Mouse (Mus musculus) CD8-positive naive resting alpha-beta T cell, adult 2 months (primary cell): Measurements from ENCODE around the gene Sox13.
A peak's percentile ranks its signal among the peaks of the same experiment; 100 is the strongest.

ENCODE experiments used
- DNase-seq, 2 experiments: peaks; one replicate each; pipeline ENCODE4 v3.0.0; 2022; ENCODE audit warnings: low read depth in 2 of 2, low spot score in 2 of 2

Gene Sox13

DNA sequence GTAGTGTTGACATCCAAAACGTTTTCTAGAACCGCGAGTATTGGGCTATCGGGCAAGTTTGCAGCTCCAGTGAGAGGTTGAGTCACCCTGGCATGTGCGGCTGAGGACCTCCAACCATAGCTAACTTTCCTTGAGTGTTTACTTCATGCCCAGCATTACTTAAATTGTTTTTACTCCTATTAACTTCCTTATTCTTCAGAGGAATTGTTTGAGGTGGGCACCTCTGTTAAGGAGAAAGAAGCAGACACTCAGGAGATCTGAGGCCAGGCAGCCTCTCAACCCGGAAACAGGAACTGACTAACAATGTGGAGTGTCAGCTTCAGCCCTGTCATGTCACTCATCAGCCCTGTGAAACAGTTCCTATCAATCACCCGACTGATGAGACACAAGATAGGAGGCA lies 17.6 kb downstream of the Sox13 start:
- no peak for DNase-seq

DNA sequence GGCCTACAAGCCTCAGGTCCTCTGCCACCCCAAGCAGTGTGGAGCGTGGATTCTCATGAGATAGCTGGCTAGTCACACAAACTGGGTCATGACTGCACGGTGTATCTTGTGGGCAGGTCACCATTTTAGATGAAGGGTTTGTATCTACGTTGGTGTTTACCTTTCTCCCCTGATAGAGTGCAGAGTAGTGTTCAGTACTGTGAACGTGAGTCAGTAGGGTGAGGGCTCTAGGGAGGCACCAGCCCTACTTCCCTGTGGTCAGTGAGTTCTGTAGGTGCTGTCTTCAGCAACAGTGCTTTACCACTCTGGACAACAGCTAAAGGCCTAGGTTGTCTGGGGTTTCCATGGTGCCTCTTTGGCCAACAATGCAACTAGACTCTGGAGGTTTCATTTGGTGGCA lies 20.2 kb downstream of the Sox13 start:
- DNase-seq, result no peak

DNA sequence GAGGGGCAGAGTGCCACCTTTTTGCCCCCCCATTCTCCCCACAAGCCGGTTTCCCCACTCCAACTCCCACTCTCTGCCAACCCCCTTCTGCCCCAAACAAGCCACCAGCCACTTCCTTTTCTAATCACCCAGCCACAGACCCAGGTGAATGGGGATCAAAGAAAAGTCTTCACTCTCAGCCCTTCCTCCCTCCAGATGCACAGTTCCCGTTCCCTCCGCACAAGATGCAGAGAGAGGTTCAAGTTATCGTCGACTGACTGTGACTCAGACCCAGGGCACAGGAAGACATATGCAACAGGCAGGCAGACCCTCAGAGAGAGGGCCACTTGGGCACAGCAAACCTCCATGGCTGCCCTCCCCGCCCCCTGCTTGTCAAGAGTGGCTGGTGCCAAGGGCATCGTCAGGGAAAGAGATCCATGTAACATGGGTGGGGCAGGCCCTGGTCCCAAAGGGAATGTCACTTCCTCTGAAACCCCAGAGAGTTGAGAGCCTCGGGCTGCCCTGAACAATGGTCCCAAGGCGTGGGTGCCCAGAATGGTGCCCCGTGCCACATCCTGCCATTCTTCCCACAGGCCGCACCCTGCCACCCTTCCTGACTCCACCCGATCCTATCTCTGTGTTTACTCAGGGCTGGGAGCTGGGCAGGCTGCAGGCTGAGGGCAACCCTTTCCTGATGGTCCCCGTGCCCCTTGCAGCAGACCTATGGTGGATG lies 24.0 kb downstream of the Sox13 start:
- DNase-seq, result no peak

DNA sequence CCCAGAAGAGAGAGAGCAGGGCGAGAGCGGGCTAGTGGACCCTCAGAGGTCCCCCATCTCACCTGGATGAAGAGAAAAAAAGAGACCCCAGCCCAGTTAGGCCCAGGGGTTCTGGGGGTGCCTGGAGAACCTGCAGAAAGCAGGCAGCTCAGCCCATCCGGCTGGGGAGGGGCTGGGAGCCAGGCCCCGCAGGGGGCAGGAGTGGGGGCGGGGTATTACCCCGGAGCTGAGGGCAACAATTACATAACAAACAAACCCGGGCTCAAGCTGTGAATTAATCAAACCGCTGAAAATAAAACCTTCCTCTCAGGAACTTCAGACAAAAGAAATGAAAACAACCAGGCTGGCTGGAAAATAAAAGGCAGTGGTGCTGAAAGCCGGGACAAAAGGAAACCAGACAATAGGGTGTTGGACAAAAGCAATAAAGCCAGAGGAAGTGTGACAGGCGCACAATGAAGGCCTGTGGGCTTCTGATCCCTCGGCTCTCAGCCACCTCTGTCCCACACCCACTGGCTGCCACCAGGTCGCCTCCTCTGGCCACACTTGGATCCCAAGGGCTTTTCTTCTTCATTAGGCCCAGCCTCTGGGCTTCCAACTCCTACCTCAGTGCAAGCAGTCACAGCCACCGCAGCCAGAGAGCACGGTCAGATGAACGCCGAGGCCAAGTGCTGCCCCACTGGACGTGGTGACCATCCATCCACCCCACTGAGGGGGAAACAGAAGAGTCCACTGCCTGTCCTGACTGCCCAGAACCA lies 26.5 kb downstream of the Sox13 start:
- no peak for DNase-seq

DNA sequence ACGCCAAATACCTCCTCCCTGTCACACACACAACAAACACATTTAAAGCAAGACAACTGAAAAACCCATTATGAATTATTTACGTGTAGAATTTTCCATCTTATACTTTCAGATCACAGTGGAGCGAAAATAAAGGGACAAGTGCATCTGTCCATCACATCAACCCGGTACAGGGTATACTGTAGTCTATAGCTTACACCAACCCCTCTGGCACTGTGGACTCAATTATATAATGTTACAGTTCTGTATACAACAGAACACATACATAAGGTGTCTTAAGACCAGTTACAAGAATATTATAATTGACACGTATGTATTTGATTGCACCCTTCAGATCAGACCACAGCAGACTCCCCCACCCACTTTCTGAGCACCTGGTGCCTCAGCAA lies 27.1 kb downstream of the Sox13 start:
- DNase-seq, result no peak

DNA sequence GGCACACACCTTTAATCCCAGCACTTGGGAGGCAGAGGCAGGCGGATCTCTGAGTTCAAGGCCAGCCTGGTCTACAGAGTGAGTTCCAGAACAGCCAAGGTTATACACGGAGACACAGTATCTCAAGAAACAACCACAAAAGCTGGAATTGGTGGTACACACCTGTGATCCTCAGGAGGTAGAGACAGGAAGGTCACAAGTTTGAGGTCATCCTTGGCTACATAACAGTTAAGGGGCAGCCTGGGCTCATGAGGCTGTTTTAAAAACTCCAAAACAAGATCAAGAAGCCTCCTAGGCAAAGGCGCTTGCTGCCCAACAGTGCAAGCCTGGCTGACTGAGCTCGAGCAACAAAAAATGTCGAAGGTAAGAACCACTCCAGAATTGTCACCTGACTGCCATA lies 27.5 kb downstream of the Sox13 start:
- no peak for DNase-seq

DNA sequence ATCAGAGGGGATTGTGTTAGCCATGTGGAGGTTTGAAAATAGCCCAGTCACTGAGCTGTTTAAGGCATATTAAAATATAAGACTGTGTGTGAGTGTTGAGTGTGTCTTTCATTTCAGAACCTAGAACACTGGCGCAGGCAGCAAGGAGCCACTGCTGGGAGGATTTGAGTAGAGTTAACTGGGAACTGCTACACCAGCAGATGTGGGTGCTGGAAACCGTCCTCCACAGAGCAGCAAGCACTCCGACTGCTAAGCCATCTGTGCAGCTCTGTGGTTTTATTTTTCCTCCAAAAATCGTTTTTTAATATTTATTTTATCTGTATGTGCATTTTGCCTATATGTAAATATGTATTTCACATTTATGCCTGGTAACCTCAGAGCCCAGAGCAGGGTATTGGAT lies 29.5 kb downstream of the Sox13 start:
- DNase-seq, result no peak

DNA sequence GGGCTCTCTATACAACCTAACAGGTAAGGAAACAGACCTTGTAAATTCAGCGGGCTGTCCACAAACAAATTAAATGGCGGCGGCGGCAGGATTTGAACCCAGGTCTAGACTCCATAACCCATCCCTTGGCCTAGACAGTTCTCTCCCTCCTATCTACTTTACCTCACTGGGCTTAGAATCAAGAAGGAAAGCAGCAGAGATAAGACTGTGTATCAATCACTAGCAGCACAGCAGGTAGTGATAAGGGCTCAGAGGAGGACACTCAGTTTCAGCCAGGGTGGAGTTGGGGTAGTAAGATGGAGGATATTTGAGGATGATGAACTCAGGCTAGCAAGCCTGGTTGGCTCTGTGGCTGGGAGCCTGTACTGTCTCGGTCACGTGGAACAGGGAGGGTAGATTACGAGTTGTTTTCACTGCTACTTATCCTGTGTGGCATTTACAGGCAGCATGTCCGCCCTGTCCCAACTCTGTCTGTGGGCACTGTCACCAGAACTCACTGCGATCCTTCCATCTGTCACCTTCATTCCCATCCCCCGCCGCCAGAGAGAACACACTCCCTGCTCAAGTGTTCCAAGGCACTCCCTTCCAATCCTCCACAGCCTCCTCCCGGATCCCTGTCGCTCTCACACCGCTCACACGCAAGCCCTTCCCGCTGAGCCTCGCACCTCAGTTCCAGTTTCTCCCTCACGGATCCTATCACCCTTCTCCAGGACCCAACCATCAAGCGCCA lies 36.5 kb downstream of the Sox13 start:
- DNase-seq, result no peak

DNA sequence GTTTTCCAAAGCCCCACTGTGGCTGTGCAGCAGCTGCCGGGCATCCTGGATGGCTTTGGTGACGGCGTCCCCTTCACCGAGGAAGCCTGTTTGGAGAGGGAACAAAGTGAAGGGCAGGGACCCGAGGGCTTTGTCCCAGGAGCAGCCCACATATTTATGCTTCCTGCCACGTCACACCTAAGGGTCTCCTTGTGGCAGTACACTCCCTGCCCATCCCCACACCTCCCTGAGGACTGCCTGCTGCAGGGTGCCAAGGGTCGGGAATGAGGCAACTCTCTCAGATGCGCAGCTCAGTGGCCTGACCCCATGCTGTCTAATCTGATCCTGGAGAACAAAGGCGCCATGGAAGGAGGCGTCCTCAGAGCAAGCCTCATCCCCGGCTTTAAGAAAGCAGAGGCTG lies 38.0 kb downstream of the Sox13 start:
- no peak for DNase-seq

DNA sequence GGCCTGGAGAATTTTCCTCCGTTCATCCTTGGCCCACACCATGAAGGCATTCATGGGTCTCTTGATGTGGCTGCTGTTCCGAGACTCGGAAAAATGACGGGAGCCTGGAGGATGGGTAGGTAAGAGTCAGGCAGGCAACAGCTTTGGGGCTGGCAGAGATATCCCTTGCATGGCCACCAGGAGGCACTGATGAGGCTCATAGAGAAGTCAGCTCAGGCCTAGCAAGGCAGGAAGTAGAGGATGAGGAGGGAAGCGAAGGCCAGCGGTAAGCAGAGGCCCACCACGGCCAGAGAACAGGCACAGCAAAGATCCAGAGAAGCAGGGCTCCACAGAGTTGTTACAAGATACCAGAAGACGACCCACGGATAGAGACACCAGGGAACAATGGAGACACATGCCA lies 38.7 kb downstream of the Sox13 start:
- DNase-seq, result peak; percentile 64 to 74

DNA sequence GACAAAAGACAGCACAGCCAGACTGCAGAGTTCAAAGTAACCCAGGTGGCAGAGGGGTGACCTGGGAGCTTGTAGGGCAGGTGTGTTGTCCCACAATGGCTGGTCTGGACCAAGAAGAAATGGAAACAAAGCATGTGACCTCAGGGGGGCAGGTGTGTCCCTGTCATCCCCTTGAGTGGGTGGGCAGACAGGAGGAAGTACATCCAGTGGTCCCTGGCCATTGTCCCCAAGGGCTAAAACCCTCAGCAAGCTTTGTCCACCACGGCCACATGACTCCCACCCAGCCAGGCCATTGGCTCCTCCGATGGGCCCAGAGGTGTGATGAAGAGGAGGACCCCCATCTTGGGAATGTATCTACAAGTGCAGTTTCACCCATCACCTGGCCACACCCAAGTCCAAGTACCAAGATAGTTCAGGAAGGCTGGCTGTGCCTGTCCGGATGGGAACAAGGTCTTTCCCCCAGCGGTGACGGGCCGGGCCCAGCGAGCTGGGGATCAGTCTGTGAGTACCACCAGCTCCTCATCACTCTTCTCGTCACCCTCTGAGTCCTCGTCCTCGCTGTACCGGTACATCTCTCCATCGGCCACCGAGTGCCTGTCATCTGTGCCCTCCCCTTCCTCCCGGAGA lies 40.9 kb downstream of the Sox13 start:
- no peak for DNase-seq

DNA sequence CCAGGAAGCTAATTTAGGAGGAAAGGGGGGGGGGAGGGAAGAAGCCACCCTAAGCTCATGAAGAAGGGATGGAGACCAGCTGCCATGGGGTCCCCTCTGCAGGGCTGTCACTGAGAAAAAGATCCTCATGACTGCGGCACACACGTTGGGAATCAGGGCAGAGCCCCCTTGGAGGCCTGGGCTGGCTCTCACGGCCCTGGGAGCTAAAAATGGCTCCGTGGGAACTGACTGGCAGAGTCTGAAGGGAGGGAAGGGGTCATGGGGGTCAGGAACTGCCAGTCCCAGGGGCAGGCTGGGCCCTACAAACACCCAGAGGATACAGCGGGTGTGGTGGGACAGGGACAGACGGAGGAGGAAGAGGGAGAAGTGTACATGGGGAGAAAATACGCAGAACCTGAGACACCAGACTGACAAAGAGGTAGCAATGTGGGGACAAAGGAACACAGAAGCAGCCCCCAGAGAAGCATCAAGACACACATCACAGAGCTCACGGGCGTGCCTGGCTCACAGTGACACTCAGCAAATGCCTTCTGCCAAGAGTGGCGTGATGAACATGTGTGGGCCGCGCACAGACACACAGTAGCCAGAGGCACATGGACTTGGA lies 41.5 kb downstream of the Sox13 start:
- no peak for DNase-seq

DNA sequence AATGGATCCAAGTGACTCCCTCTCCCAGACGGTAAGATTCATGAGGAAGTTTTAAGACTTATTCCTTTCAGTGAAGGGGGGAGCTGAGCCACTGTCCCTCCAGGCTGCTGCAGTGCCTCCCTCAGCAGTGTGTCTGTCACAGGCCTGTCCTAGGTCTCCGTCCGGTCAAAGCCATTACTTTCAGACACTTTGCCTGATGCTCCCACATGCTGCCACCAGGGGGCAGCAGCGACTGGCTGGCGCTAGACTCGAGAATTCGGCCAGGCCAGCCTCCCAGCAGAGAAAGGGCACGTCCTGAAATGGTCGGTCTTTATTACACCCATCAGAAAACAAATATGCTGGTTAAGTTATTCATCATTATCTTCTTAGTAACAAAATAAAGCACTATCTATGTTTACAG lies 42.2 kb downstream of the Sox13 start:
- no peak for DNase-seq

DNA sequence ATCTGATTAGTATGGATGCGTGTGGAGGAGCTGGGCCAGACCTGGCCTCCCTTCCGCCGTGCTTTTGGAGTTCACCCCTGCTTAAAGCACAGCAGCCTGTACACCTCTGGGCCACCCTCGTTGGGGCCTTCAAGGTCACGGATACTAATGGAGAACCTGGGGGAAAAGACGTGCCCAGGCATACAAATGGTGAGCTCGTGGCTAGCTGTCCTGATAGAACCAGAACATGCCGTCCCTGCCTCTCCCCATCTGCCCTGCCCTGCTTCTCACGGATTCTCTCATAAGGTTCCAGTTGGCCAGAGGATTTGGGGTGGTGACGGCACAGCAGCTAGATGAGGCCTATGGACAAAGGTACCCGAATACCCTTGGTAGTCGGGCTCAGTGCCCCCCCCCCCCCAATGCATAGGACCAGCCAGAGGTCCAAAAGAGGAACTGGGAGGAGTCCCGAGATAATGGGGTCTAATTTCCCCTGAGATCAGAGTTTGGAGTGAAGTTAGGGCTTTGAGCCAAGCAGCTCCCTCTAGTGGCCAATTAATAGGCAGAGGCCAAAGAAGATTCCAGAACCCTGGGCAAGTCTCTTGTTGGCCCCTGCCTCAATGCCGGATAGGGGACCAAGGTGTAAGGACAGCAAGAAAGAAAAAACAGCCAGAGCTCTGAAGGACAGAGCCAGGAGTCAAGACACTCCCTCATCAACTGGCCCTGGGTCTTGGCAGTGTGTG lies 43.7 kb downstream of the Sox13 start:
- DNase-seq, result no peak

DNA sequence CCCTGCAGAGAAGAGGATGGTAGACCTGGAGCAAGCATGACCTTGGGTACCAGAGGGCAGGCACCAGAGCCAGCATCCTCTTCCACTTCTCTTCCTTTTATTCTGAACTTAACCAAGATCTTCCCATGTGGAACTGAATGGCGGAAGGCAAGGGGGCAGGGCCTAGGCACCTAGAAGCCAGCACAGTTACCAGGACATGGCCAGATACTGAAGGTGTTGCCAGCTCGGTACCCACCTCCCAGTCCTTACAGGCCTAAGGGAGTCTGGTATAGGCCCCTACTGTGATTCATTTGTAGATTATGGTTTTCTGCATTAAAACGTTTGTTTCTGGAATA lies 44.2 kb downstream of the Sox13 start:
- DNase-seq, result no peak

DNA sequence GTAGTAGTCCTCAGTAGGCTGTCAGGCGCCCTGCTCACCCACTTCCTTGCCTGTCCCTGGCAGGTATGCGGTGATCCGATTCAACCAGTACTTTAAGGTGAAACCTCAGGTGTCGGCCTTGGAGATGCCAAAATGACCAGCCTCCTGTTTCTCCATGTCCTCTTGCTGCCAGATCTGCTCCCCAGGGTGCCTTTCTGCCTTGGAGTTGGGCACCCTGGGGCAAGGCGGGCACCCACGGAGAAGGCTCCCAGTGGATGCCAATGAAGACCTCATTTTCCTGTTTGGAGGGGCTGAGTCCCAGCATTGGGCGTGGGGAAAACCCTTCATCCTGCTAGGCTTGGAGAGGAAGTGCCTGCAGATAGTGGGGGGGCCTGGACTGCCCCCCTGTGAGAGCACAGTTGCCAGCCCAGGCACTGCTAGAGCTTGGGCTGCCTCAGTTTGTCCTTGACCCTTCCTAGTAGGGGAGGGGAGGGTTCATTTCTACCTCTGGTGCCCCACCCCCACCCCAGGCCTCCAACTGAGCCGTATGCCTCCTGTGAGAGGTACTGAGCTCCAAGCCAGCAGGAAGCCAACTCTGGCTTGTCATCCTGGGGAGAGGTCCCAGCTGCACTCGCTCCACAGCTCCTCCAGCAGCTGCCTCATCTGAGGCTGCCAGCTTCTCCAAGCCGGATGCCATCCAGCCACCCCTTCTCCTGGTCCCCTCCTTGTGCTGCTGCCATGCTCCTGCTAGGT lies 44.8 kb downstream of the Sox13 start:
- no peak for DNase-seq

DNA sequence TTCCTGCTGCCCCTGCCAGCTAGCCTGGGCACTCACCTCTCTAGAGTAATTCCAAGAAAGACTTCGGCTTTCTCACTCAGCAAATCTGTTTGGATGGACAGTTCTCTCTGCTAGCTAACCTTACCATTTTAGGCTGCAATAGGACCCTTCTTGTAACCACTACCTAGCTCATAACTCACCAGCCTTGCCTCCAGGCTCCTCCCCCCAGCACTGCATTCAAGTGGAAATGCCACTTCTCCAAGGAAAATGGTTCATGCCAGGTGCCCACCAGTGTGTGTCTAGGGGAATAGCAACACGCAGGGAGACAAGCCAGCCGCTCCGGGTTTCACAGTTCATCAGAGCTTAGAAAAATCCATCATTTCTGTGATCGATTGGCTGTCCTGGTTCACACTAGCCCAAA lies 46.6 kb downstream of the Sox13 start:
- no peak for DNase-seq

DNA sequence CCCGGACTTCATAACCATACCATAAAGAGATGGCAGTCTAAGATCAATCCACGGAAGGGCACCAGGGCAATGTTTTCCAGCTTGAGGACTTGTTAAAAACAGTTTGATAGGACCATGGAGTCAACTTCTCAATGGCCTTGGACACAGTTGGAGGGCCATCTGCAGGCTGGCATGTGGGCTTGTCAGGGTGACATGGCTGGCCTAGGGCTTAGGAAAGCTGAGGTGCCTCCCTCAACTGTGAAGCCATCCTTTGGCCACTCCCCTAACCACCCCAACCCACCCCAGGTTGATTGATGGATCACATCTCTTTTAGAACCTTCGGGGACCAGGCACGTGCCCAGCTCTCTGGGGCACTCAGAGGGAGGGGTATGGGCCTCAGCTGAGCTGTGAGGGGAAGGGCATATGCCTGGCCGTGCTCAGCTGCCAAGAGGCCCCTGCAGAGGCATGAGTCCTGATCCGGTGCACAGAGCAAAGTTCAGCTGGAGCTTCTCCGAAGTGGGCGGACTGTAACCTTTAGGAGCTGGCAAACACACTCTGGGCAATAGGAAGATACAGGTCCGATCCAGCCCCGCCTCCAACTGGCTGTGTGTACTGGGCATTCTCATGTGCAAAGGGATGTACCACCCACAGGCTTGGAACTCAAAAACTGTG lies 48.4 kb downstream of the Sox13 start:
- DNase-seq, result no peak

DNA sequence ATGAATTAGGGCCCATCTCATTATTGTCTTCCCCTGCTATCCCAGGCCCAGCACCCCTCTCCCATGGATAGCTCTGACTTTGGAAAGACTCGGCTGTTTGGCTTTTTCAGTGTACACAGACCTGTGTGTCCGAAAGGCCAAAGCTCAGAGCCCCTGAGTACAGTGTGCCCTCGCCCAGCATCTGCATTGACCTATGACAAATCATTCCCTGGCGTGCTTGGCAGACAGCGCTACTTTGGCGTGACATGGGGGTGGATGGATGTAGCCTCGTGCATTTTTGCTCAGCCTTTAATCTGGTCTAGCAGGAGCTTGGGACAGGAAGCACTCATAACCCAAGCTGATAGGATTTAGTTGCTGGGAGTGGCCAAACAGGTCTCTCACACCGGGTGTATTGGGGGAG lies 52.1 kb downstream of the Sox13 start:
- DNase-seq, result no peak

DNA sequence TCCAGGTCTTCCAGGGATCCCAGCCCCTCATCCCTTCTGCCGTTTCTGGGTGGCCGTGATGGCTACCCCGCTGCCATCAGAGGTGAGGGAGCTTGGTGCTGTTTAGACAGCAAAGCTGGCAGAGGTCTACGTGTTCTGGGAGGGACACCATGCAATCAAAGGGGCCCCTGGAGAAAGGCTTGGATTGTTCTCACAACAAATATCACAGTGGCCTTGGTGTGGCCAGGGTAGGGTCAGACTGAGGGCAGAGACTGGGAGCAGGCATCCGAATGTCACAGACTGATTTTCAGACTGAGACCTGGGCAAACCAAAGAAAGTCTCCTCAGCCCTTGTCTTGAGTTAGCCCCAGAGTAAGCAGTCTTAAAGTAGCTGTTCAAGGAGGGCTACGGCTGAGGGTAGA lies 52.7 kb downstream of the Sox13 start:
- DNase-seq, result no peak
